Mouse (Mus musculus) lung, adult 2 months (tissue): ENCODE data around the gene St8sia4.

Source experiments
- CTCF ChIP-seq: fragments of 200-500 bp; IDR thresholded peaks from 2 replicates; pipeline ENCODE4 v1.5.1; 2011; ENCODE audit warnings: mild to moderate bottlenecking, low read length, control low read depth; ENCODE audit not compliant: insufficient read depth
- POLR2A ChIP-seq: fragments of 200-500 bp; IDR thresholded peaks from 2 replicates; pipeline ENCODE4 v1.6.1; 2011; ENCODE audit warnings: low read depth, mild to moderate bottlenecking, control low read depth, low read length, borderline replicate concordance; ENCODE audit errors: extremely low read depth

DNA sequence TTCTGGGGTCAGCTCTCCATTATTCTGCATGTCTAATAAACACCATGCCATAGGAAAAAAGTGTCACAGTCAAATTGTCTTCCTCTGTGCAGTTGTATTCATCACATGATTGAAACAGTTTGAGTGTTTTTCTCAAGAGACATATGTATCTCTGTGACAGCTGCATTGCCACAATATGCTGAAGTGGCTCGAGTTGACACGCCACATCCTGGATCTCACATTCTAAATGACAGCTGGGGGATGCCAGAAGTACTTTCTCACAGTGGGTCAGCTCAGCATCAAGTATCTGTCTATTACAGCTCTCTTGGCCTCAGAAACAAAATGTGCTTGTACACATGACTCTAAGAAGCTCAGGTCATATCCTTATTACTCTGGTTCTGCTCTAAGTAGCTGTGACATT, 61.9 kb downstream of the St8sia4 start:
- no peak for TF ChIP-seq CTCF
- TF ChIP-seq POLR2A: no peak
